Mouse (Mus musculus) intestine, embryonic 14.5 days (tissue): Measurements from ENCODE around the gene Szrd1. TPM values are rescaled to one million over a fixed set of nuclear protein-coding genes. Genes with fewer than 3 reads are reported as not detected.

Experiments
- ATAC-seq: fragments of 200-750 bp; cut with Nextera tagmentation; replicated peaks from 2 replicates; pipeline ENCODE4 v1.8.0; 2017; ENCODE audit warnings: low read depth, moderate number of reproducible peaks, moderate TSS enrichment, moderate library complexity; ENCODE audit not compliant: low FRiP score, low TSS enrichment
- DNase-seq: peaks from one replicate; pipeline ENCODE4 v3.0.0-alpha.2; 2018; ENCODE audit warnings: low spot score
- H3K27ac ChIP-seq: fragments of 300-500 bp; sonication (generic); 2 replicates; pipeline ENCODE4 v1.5.1; 2014; ENCODE audit warnings: low read depth, mild to moderate bottlenecking, control low read depth
- H3K27me3 ChIP-seq: fragments of 300-500 bp; sonication (generic); replicated peaks from 2 replicates; pipeline ENCODE4 v1.6.1; 2014; ENCODE audit warnings: low read length, control low read depth; ENCODE audit not compliant: control insufficient read depth, insufficient read depth
- H3K36me3 ChIP-seq: fragments of 300-500 bp; sonication (generic); 2 replicates; pipeline ENCODE4 v1.6.1; 2014; ENCODE audit warnings: low read length, control low read depth; ENCODE audit not compliant: control insufficient read depth, insufficient read depth
- H3K4me1 ChIP-seq: fragments of 300-500 bp; sonication (generic); replicated peaks from 2 replicates; pipeline ENCODE4 v1.6.1; 2014; ENCODE audit warnings: low read length, control low read depth, mixed read lengths; ENCODE audit not compliant: control insufficient read depth, insufficient read depth
- H3K4me2 ChIP-seq: fragments of 300-500 bp; sonication (generic); 2 replicates; pipeline ENCODE4 v1.6.1; 2014; ENCODE audit warnings: low read length
- H3K4me3 ChIP-seq: fragments of 300-500 bp; sonication (generic); 2 replicates; pipeline ENCODE4 v1.5.1; 2014; ENCODE audit warnings: low read depth, low read length, control low read depth, mixed read lengths
- H3K9ac ChIP-seq: fragments of 300-500 bp; sonication (generic); 2 replicates; pipeline ENCODE4 v1.6.1; 2014; ENCODE audit warnings: mild to moderate bottlenecking, low read length
- H3K9me3 ChIP-seq: fragments of 300-500 bp; sonication (generic); 2 replicates; pipeline ENCODE4 v1.6.1; 2016; ENCODE audit warnings: low read length, control low read depth; ENCODE audit not compliant: control insufficient read depth
- WGBS: fragments of 180-500 bp; shearing (Covaris S2); extraction: QIAGEN DNeasy Blood & Tissue Kit; methylation state at CpG from one replicate; pipeline ENCODE4 v1.1.7; 2014; 5-methylcytosine and 5-hydroxymethylcytosine counted together
- polyA plus RNA-seq: library from polyadenylated mRNA; unstranded; fragments of >200 nt; fragmentation: Nextera tagmentation; extraction: Ambion mirVana; gene quantifications from 2 replicates; pipeline ENCODE4 v1.2.1, GENCODE M21; 2014

Szrd1 gene
- polyA plus RNA-seq, 1 experiment from 2014 or later = 33.9 TPM

- peaks cover 51% of the 10 kb centered on the region for H3K36me3 ChIP-seq
- no peaks in the 10 kb centered on the region for H3K9me3 ChIP-seq
- H3K27ac ChIP-seq = no peak overlapping the region
- no peak overlapping the region for H3K4me2 ChIP-seq
- H3K9ac ChIP-seq = no peak overlapping the region
- H3K27me3 ChIP-seq = no peaks in the 10 kb centered on the region
- DNase-seq (no peak), ATAC-seq (no peak)
- peaks cover 10% of the 10 kb centered on the region for H3K4me1 ChIP-seq
- WGBS = 93% methylated on average over 4 of the region's 4 CpGs
- no peak overlapping the region for H3K4me3 ChIP-seq
Measured at GRCm38 (mm10) chr4:141074109-141074508, 65.5 kb downstream of the Szrd1 start.

DNA sequence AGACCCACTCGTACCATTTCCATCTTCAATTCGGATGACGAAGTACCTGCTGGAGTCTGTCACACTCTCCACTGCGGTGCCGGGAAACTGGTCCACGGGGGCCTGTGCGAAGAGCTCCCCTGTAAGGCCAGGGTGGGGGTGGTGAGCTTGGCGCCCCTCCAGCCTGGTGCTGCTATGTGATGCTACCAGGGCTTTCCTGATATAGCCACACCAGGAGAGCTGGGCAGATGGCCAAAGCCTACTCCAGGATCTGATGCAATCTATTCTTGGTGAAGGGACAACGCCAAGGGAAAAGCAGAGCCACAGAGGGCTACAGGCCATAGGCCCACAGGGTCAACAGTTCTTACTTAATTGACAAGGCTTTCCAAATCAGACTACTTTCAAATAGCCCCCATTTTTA is 65.9 kb downstream of the Szrd1 start:
- H3K36me3 ChIP-seq = peaks cover 56% of the 10 kb centered on the region
- H3K4me1 ChIP-seq = peaks cover 10% of the 10 kb centered on the region

DNA sequence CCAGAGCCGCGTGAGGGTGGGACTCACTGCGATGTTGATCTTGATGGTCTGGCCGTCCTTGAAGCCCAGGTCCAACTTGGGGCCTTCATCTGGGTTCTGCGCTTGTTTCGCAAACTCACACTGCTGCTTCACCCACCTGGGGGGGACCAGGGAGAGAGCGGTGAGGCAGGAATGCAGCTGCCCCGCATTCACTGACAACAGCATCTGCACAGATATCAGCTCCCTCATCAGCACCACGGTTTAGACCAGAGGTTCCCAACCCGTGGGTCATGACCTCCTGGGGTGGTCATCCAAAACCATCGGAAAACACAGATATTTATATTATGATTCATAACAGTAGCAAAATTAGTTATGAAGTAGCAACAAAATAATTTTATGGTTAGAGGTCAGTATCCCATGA is 67.1 kb downstream of the Szrd1 start:
- Histone ChIP-seq H3K4me3 (no peak overlapping the region), H3K4me1 (peaks cover 9% of the 10 kb centered on the region), H3K36me3 (peaks cover 67% of the 10 kb centered on the region), H3K9ac (no peak overlapping the region), H3K9me3 (no peaks in the 10 kb centered on the region), H3K27ac (no peak overlapping the region), H3K27me3 (no peaks in the 10 kb centered on the region), H3K4me2 (no peak overlapping the region)
- WGBS = 88% methylated on average over 11 of the region's 11 CpGs
- ATAC-seq (no peak), DNase-seq (no peak)

More for the DNA sequence above, 65.9 kb downstream of the Szrd1 start:
- 82% methylated on average over 9 of the region's 9 CpGs for WGBS
- Histone ChIP-seq H3K4me2 (no peak overlapping the region), H3K27me3 (no peaks in the 10 kb centered on the region), H3K27ac (no peak overlapping the region), H3K9me3 (no peaks in the 10 kb centered on the region), H3K4me3 (no peak overlapping the region), H3K9ac (no peak overlapping the region)
- DNase-seq (no peak), ATAC-seq (no peak)

DNA sequence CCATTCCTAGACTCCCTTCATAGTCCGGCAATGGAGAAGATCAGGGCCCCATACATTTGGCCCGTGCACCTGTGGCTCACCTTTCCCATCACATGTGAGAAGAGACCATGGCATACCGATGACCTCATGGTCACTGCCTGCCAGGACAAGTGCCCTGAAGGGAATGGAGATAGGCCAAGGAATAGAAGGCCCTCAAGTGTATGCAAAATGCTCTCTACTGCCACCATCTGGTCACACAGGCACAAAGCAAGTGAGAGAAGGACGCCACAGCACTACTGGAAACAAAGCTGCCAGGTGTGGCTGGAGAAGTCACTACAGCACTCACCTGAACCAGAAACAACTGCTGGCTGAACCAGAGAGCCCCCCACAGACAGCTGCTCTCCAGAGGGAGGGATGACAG is 69.8 kb downstream of the Szrd1 start:
- no peaks in the 10 kb centered on the region for H3K27me3 ChIP-seq
- WGBS = 60% methylated on average over 4 of the region's 4 CpGs

DNA sequence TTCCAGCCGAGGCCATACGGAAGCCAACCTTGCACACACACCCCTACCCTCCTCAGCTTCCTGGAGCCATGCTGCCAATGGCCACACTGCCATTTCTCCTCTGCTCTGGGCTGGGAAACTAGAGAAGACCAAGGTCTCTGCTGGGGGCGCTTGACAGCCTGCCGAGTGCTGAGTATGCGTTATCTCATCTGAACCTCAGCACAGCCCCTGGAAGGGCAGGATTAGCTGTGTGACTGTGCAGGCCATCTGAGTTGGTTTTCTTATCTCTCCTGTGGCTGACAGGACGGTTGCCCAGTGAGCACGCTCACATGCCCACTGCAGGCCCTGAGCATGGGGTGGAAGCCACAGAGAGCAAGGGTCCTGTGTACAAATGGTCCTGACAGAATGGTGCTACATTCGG is 70.9 kb downstream of the Szrd1 start:
- H3K27ac ChIP-seq = no peak overlapping the region
- ATAC-seq (no peak), DNase-seq (no peak)
- H3K27me3 ChIP-seq = no peaks in the 10 kb centered on the region
- 84% methylated on average over 8 of the region's 8 CpGs for WGBS
- H3K4me2 ChIP-seq = no peak overlapping the region
- no peaks in the 10 kb centered on the region for H3K9me3 ChIP-seq
- no peak overlapping the region for H3K9ac ChIP-seq
- peaks cover 80% of the 10 kb centered on the region for H3K36me3 ChIP-seq
- no peaks in the 10 kb centered on the region for H3K4me1 ChIP-seq
- no peak overlapping the region for H3K4me3 ChIP-seq

More for the DNA sequence above, 69.8 kb downstream of the Szrd1 start:
- no peak overlapping the region for H3K27ac ChIP-seq
- H3K4me2 ChIP-seq = no peak overlapping the region
- peaks cover 89% of the 10 kb centered on the region for H3K36me3 ChIP-seq
- no peaks in the 10 kb centered on the region for H3K4me1 ChIP-seq
- H3K4me3 ChIP-seq = no peak overlapping the region
- no peak overlapping the region for H3K9ac ChIP-seq
- DNase-seq (peak; percentile 70), ATAC-seq (no peak)
- H3K9me3 ChIP-seq = no peaks in the 10 kb centered on the region

DNA sequence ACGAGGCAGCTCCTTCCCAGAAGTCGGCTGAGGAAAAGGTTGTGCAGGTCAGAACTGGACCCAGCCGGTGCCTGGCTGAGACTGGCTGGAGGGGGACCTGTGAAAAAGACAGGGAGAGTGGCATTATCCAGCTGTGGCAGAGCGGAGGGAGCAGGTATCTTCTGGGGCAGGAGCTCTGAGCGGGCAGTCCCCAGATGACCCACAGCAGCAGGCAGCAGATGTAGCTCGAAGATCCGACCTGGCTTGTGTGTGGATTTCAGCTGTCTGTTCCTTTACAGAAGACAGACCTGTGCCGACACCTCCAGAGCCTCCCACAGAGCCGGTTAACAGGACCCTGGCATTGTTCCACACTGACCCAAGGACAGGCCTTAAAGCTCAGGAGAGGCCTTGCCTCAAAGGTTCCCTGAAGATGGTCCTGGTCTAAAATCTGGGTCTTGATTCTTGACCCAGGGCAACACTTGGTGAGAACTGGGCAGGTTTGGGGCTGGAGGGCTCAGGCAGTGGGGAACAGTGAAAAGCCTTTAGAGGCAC is 72.0 kb downstream of the Szrd1 start:
- no peak for DNase-seq
- H3K4me2 ChIP-seq = no peak overlapping the region
- no peaks in the 10 kb centered on the region for H3K27me3 ChIP-seq
- H3K36me3 ChIP-seq = peaks cover 69% of the 10 kb centered on the region
- H3K4me3 ChIP-seq = no peak overlapping the region
- 75% methylated on average over 9 of the region's 9 CpGs for WGBS
- no peak overlapping the region for H3K27ac ChIP-seq
- H3K4me1 ChIP-seq = no peaks in the 10 kb centered on the region
- no peaks in the 10 kb centered on the region for H3K9me3 ChIP-seq
- H3K9ac ChIP-seq = no peak overlapping the region
- ATAC-seq = no peak

- no peak overlapping the region for H3K27ac ChIP-seq
- H3K4me2 ChIP-seq = no peak overlapping the region
- no peaks in the 10 kb centered on the region for H3K4me1 ChIP-seq
- no peaks in the 10 kb centered on the region for H3K27me3 ChIP-seq
- ATAC-seq (no peak), DNase-seq (no peak)
- WGBS = 80% methylated on average over 12 of the region's 12 CpGs
- H3K9ac ChIP-seq = no peak overlapping the region
- no peaks in the 10 kb centered on the region for H3K9me3 ChIP-seq
- no peak overlapping the region for H3K4me3 ChIP-seq
- peaks cover 62% of the 10 kb centered on the region for H3K36me3 ChIP-seq
Measured at GRCm38 (mm10) chr4:141066709-141067515, 72.7 kb downstream of the Szrd1 start.

DNA sequence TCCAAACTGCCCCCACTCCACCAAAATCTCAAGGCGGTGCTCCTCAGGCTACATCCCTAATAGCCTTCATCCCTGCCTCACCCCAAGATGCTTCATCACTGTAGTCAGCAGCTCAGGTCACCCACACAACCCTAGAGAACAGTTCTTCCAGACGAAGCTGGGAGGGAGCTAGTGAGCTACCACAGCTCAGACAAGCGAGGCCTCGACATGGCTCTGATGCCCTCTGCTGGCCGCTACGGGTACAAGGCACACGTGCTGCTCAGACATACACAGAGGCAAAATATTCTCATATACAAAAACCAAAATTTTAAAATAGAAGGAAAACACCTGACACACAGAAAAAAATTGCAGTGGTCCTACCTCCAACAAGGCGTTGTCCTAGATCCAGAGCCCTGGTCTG is 74.5 kb downstream of the Szrd1 start:
- no peak overlapping the region for H3K9ac ChIP-seq
- WGBS = 6% methylated on average over 8 of the region's 8 CpGs
- H3K4me2 ChIP-seq = no peak overlapping the region
- no peaks in the 10 kb centered on the region; the same call in 1 of the 2 replicates for H3K4me1 ChIP-seq
- peak; percentile 86 for DNase-seq
- 0 out of 2 replicates have a peak, but pooled peaks have one; percentile 12 for ATAC-seq
- H3K27me3 ChIP-seq = no peaks in the 10 kb centered on the region
- no peak overlapping the region for H3K27ac ChIP-seq
- H3K4me3 ChIP-seq = no peak overlapping the region
- peaks cover 48% of the 10 kb centered on the region for H3K36me3 ChIP-seq
- no peaks in the 10 kb centered on the region for H3K9me3 ChIP-seq
